Mouse (Mus musculus) left cerebral cortex, adult 9 months (tissue): ENCODE data around the gene Olfr205.
"Not testable (repeated sequence)": the region's sequence is repeated elsewhere in the genome, so short reads cannot be mapped to it uniquely, and the experiment has no call there.

Source experiments
- DNase-seq, 2 experiments: peaks; one replicate each; pipeline ENCODE4 v3.0.0; 2022; ENCODE audit warnings: low spot score in 2 of 2

The Olfr205 gene

DNA sequence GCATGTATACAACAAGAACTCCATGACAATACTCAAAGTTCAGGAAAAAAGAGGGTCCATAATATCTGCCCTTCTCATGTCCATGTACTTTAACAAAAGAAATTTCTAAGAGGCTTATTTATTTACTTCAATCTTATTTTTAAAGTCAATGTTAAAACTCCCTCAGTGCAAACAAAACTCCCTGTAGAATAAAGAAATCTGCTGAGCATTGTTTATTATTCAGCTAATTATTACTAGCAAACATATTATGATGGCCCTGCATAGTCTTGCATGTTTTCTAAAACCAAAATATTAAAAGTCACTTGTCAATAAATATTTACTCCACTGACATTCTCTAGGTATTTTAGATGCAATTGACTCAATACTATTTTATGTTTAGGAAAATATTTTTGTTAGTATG is at the start of gene Olfr205:
Gene Olfr205 (minus strand): TSS at position 101 of the 400 bp plus-strand sequence.
- no peak for DNase-seq

GRCm38 (mm10) chr16:59363893-59364292 is 33.0 kb upstream of the Olfr205 start, which contains the start of gene Olfr209:
Gene Olfr209, minus strand, starts transcription at chr16:59363993.
- DNase-seq: no peak

- DNase-seq: no peak
Observed at GRCm38 (mm10) chr16:59349146-59349545, 18.2 kb upstream of the Olfr205 start, which contains the start of gene Olfr206. Gene Olfr206, minus strand, starts transcription at chr16:59349246.

- DNase-seq: not testable (repeated sequence)
Observed at GRCm38 (mm10) chr16:59323262-59323661, 7.7 kb downstream of the Olfr205 start.

DNA sequence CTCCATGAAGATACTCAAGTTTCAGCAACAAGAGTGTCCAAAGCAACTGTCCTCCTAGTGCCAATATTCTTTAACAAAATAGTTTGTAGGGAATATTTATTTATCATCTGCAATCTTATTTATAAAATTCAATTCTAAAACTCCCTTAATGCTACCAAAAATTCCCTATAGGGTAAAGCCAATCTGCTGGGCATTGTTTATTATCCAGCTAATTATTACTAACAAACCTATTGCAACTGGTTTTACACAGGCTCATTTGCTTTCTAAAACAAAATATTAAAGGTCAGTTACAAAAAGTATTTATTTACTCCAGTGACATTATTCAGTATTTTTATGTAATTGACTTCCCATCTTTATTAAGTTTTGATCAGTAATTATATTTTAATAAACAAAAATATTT is 12.8 kb downstream of the Olfr205 start, which contains the start of gene Olfr204:
Gene Olfr204 (minus strand): TSS at position 101 of the 400 bp plus-strand sequence.
- no peak for DNase-seq

- no peak for DNase-seq
Observed at GRCm38 (mm10) chr16:59298581-59298980, 32.4 kb downstream of the Olfr205 start, which contains the start of gene Olfr203. Gene Olfr203, plus strand, starts transcription at chr16:59298881.

GRCm38 (mm10) chr16:59287576-59287975 is 43.4 kb downstream of the Olfr205 start:
- DNase-seq: not testable (repeated sequence)

GRCm38 (mm10) chr16:59286693-59287092 is 44.2 kb downstream of the Olfr205 start, which contains the start of gene Olfr202:
Gene Olfr202, minus strand, starts transcription at chr16:59286793.
- no peak for DNase-seq

GRCm38 (mm10) chr16:59283476-59283875 is 47.5 kb downstream of the Olfr205 start:
- no peak for DNase-seq

- DNase-seq: no peak
Observed at GRCm38 (mm10) chr16:59280542-59280941, 50.4 kb downstream of the Olfr205 start.
